Mouse (Mus musculus): ENCODE results near the gene Ptgis.

Ptgis gene

GRCm38 (mm10) chr2:167240008-167240964 lies at the start of gene Ptgis:
Gene Ptgis (minus strand): TSS chr2:167240604.
- DNase-seq = no peak

- DNase-seq = no peak
Observed at GRCm38 (mm10) chr2:167281461-167281860, 41.1 kb upstream of the Ptgis start.

GRCm38 (mm10) chr2:167280986-167281310 lies 40.5 kb upstream of the Ptgis start:
- no peak for DNase-seq

GRCm38 (mm10) chr2:167280090-167280985 lies 39.9 kb upstream of the Ptgis start:
- peak; percentile 82 for DNase-seq

- DNase-seq = peak; percentile 61
Observed at GRCm38 (mm10) chr2:167278751-167279526, 38.5 kb upstream of the Ptgis start.

GRCm38 (mm10) chr2:167278011-167278410 lies 37.6 kb upstream of the Ptgis start:
- DNase-seq = no peak

GRCm38 (mm10) chr2:167277026-167277425 lies 36.6 kb upstream of the Ptgis start:
- DNase-seq = no peak

GRCm38 (mm10) chr2:167275856-167276255 lies 35.5 kb upstream of the Ptgis start:
- no peak for DNase-seq

GRCm38 (mm10) chr2:167274713-167275465 lies 34.5 kb upstream of the Ptgis start:
- no peak for DNase-seq

- DNase-seq = no peak
Observed at GRCm38 (mm10) chr2:167273206-167273740, 32.9 kb upstream of the Ptgis start.

GRCm38 (mm10) chr2:167272706-167273105 lies 32.3 kb upstream of the Ptgis start:
- DNase-seq = no peak

GRCm38 (mm10) chr2:167271121-167271521 lies 30.7 kb upstream of the Ptgis start:
- DNase-seq = no peak

GRCm38 (mm10) chr2:167270496-167270895 lies 30.1 kb upstream of the Ptgis start:
- DNase-seq = no peak

GRCm38 (mm10) chr2:167268721-167269120 lies 28.3 kb upstream of the Ptgis start:
- DNase-seq = no peak

GRCm38 (mm10) chr2:167268411-167268690 lies 27.9 kb upstream of the Ptgis start:
- DNase-seq = no peak

- no peak for DNase-seq
Observed at GRCm38 (mm10) chr2:167267531-167268410, 27.4 kb upstream of the Ptgis start.

- no peak for DNase-seq
Observed at GRCm38 (mm10) chr2:167266231-167266630, 25.8 kb upstream of the Ptgis start.

GRCm38 (mm10) chr2:167265806-167266205 lies 25.4 kb upstream of the Ptgis start:
- no peak for DNase-seq

GRCm38 (mm10) chr2:167265021-167265420 lies 24.6 kb upstream of the Ptgis start:
- DNase-seq = no peak

- DNase-seq = no peak
Observed at GRCm38 (mm10) chr2:167263931-167264330, 23.5 kb upstream of the Ptgis start.

All from cerebellum, adult 11 months (tissue).